Mouse (Mus musculus): ENCODE results near the gene Cdca3. TPM values are rescaled to one million over a fixed set of nuclear protein-coding genes. Genes with fewer than 3 reads are reported as not detected.

Cdca3 gene
- 0.59 and 0.67 TPM in 2 replicates for polyA plus RNA-seq (2021; fragmentation: Nextera tagmentation)
- long read RNA-seq, experiment 1 = 0 reads
- long read RNA-seq, experiment 2, partial matches to known transcripts = 0 of 4 reads
- long read RNA-seq, experiment 2, other reads (novel, unspliced or antisense) = 0 of 4 reads

GRCm38 (mm10) chr6:124828868-124829798 is at the start of gene Cdca3, which contains the start of gene Usp5:
TSS of gene Cdca3 (plus strand) at chr6:124829547.
TSS of gene Usp5 (minus strand) at chr6:124829484.

DNA sequence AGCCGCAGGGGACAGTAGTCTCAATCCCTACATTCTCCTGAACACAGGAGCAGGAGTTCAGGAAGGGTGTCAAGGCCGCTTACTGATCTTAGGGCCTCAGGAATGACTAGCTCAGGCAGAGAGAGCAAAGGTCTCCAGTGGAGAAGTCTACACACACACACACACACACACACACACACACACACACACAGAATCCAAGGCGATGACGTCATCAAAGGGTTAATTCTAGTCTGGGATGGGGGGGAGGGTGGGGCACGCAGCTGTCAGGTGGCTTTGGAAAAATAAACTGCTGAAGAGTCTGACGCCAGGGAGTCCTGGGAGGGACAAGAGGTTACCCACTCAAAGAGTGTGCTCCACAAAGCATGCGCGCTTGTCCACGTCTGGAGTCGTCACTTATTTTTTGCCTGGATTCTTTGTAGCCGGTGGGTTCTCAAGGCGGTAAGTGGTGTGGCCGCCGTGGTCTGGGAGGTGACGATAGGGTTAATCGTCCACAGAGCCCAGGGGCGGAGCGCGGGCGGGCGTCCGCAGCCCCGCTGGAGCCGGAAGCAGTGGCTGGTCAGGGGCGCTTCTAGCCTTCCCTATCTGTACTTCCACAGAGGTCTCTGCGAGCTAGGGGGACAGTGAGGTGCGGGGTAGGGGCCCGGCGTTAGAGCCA is 20.9 kb upstream of the Cdca3 start, which contains the start of gene Spsb2:
Spsb2 (plus strand) TSS at position 304 of the 655 bp plus-strand sequence.

DNA sequence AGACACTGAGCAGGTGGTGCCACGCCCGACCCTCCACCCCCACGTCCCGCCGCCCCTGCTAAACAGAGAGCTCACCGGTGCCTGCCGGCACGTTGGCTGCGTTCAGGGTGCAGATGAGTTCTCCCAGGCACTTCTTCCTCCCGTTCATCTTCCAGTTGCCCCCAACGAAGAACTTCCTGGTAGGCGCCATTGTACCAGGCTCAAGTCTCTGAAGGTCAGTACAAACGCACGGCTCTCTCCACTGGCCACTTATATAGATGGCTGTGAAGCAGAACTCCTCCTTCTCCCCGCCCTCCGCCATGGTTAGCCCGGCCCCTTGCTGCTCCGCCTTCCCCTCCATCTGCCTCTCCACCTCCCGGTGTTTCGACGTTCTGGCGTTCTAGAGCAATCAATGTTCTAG is 15.4 kb upstream of the Cdca3 start, which contains the start of gene Tpi1:
Tpi1 (minus strand) TSS at position 364 of the 400 bp plus-strand sequence.

DNA sequence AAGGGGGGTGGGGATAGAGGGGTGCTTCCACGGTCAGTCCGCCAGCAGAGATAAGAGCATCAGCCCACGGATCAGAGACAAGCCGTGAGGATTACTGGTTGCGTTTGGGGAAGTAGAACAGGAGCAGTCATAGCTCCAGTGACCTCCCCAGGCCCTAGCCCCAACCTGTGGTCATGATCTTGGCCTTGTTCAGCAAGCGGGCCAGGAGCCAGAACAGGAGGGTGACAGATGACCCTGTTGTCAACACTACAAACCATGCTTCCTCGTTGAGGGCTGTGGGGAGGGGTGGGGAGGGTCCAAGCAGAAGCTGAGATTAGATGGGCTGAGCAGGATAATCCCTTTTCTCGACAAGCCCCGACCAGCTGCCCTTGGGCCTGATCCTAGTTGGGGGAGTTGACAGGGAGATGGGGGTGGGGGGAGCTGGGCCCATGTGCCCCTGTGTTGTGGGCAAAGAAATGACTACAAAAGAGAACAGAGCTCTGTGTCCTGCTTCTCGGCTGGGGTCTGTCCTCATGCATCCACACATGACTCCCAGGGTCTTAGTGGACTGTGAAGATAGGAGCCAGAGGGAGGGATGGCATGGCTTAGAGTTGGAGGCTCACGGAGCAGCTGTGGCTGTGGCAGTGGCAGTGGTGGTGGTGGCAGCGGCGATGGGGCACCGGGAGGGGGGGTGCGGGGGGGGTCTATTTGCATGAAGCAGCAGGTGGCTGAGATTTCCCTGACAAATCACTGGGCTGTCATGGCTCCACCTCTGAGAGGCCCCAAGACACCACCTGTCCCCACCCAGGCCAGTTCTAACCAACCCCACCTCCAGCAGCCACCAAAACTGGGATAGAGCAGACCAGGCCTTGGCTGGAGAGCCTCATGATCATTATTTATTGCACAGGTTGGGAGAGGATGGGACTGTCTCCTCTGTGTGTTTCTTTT is 11.2 kb downstream of the Cdca3 start, which contains the start of gene Gnb3:
Gnb3 (minus strand) TSS at position 35 of the 927 bp plus-strand sequence.

GRCm38 (mm10) chr6:124856916-124857839 is 27.8 kb downstream of the Cdca3 start, which contains the start of gene P3h3:
TSS of gene P3h3 (minus strand) at chr6:124857752.

GRCm38 (mm10) chr6:124863658-124864298 is 34.4 kb downstream of the Cdca3 start, which contains the start of gene Gpr162:
TSS of gene Gpr162 (minus strand) at chr6:124863983.

Other genes starting within 250 kb of the Cdca3 start
- gene C1s2, start 193.5 kb upstream of the Cdca3 start, polyA plus RNA-seq (2021; fragmentation: Nextera tagmentation) = 0.05 TPM in 1 of 2 replicates, not detected in the other
- 20.8 and 21.3 TPM in 2 replicates for gene Lpcat3, start 166.5 kb upstream of the Cdca3 start, polyA plus RNA-seq (2021; fragmentation: Nextera tagmentation)
- 101 and 108 TPM in 2 replicates for gene Emg1, start 117.4 kb upstream of the Cdca3 start, polyA plus RNA-seq (2021; fragmentation: Nextera tagmentation)
- gene Phb2, start 117.2 kb upstream of the Cdca3 start, polyA plus RNA-seq (2021; fragmentation: Nextera tagmentation) = 140 and 157 TPM in 2 replicates
- gene Ptpn6, start 90.8 kb upstream of the Cdca3 start, polyA plus RNA-seq (2021; fragmentation: Nextera tagmentation) = 4.1 and 4.6 TPM in 2 replicates
- gene Grcc10, start 88.2 kb upstream of the Cdca3 start, polyA plus RNA-seq (2021; fragmentation: Nextera tagmentation) = 1,248 and 1,281 TPM in 2 replicates
- 0.06 TPM in 1 of 2 replicates, not detected in the other for gene Gm45234, start 73.5 kb upstream of the Cdca3 start, polyA plus RNA-seq (2021; fragmentation: Nextera tagmentation)
- gene Atn1, start 73.0 kb upstream of the Cdca3 start, polyA plus RNA-seq (2021; fragmentation: Nextera tagmentation) = 14.3 and 15.6 TPM in 2 replicates
- 599 and 862 TPM in 2 replicates for gene Eno2, start 59.9 kb upstream of the Cdca3 start, polyA plus RNA-seq (2021; fragmentation: Nextera tagmentation)
- gene Lrrc23, start 49.8 kb upstream of the Cdca3 start, polyA plus RNA-seq (2021; fragmentation: Nextera tagmentation) = 4.3 and 6.1 TPM in 2 replicates
- gene Spsb2, start 20.9 kb upstream of the Cdca3 start, polyA plus RNA-seq (2021; fragmentation: Nextera tagmentation) = 5.4 and 5.5 TPM in 2 replicates
- 1,210 and 1,292 TPM in 2 replicates for gene Tpi1, start 15.3 kb upstream of the Cdca3 start, polyA plus RNA-seq (2021; fragmentation: Nextera tagmentation)
- gene Usp5, start 63 bp upstream of the Cdca3 start, polyA plus RNA-seq (2021; fragmentation: Nextera tagmentation) = 98.8 and 105 TPM in 2 replicates
- gene Gnb3, start 10.7 kb downstream of the Cdca3 start, polyA plus RNA-seq (2021; fragmentation: Nextera tagmentation) = 0.13 and 0.43 TPM in 2 replicates
- gene P3h3, start 28.2 kb downstream of the Cdca3 start, polyA plus RNA-seq (2021; fragmentation: Nextera tagmentation) = 1.0 and 1.2 TPM in 2 replicates
- 1.1 and 1.4 TPM in 2 replicates for gene Gpr162, start 34.4 kb downstream of the Cdca3 start, polyA plus RNA-seq (2021; fragmentation: Nextera tagmentation)
- 0.34 and 0.68 TPM in 2 replicates for gene Cd4, start 58.7 kb downstream of the Cdca3 start, polyA plus RNA-seq (2021; fragmentation: Nextera tagmentation)
- gene Lag3, start 82.2 kb downstream of the Cdca3 start, polyA plus RNA-seq (2021; fragmentation: Nextera tagmentation) = 7.0 and 11.9 TPM in 2 replicates
- 294 and 362 TPM in 2 replicates for gene Ptms, start 90.6 kb downstream of the Cdca3 start, polyA plus RNA-seq (2021; fragmentation: Nextera tagmentation)
- 604 and 679 TPM in 2 replicates for gene Mlf2, start 101.8 kb downstream of the Cdca3 start, polyA plus RNA-seq (2021; fragmentation: Nextera tagmentation)
- gene Cops7a, start 136.0 kb downstream of the Cdca3 start, polyA plus RNA-seq (2021; fragmentation: Nextera tagmentation) = 236 and 263 TPM in 2 replicates
- 40.7 and 47.6 TPM in 2 replicates for gene Pianp, start 167.1 kb downstream of the Cdca3 start, polyA plus RNA-seq (2021; fragmentation: Nextera tagmentation)
- gene Zfp384, start 179.6 kb downstream of the Cdca3 start, polyA plus RNA-seq (2021; fragmentation: Nextera tagmentation) = 7.6 and 8.3 TPM in 2 replicates
- 54.3 and 56.6 TPM in 2 replicates for gene Ing4, start 210.2 kb downstream of the Cdca3 start, polyA plus RNA-seq (2021; fragmentation: Nextera tagmentation)
- gene Acrbp, start 220.1 kb downstream of the Cdca3 start, polyA plus RNA-seq (2021; fragmentation: Nextera tagmentation) = 0.72 and 1.4 TPM in 2 replicates
- gene Lpar5, start 238.4 kb downstream of the Cdca3 start, polyA plus RNA-seq (2021; fragmentation: Nextera tagmentation) = 1.1 and 2.0 TPM in 2 replicates

All from layer of hippocampus, adult 6 months (tissue).